Mouse (Mus musculus) testis, adult 2 months (tissue): ENCODE results near the gene Atp6v1g2. TPM values are rescaled to one million over a fixed set of nuclear protein-coding genes. Genes with fewer than 3 reads are reported as not detected.

Experiments used
- H3K27ac ChIP-seq: fragments of 200-500 bp; 2 replicates; pipeline ENCODE4 v1.5.1; 2012; ENCODE audit warnings: low read depth, low read length; ENCODE audit not compliant: control insufficient read depth, insufficient read depth
- H3K27me3 ChIP-seq: fragments of 200-500 bp; 2 replicates; pipeline ENCODE4 v1.6.1; 2012; ENCODE audit warnings: mild to moderate bottlenecking, low read length, moderate library complexity; ENCODE audit not compliant: control insufficient read depth, insufficient read depth
- H3K36me3 ChIP-seq: fragments of 200-500 bp; 2 replicates; pipeline ENCODE4 v1.6.1; 2012; ENCODE audit warnings: mild to moderate bottlenecking, low read length; ENCODE audit not compliant: control insufficient read depth, insufficient read depth
- H3K4me1 ChIP-seq: fragments of 200-500 bp; 2 replicates; pipeline ENCODE4 v1.6.1; 2012; ENCODE audit warnings: low read length; ENCODE audit not compliant: control insufficient read depth, insufficient read depth
- H3K4me3 ChIP-seq: fragments of 200-500 bp; 2 replicates; pipeline ENCODE4 v1.5.1; 2012; ENCODE audit warnings: low read depth, mild to moderate bottlenecking, low read length, moderate library complexity, mixed read lengths; ENCODE audit not compliant: control insufficient read depth
- CTCF ChIP-seq: fragments of 200-500 bp; IDR thresholded peaks from 2 replicates; pipeline ENCODE4 v1.5.1; 2012; ENCODE audit warnings: low read depth, mild to moderate bottlenecking, inconsistent platforms, low read length, moderate library complexity; ENCODE audit not compliant: control insufficient read depth, insufficient read depth, insufficient replicate concordance
- POLR2A ChIP-seq: fragments of 200-500 bp; IDR thresholded peaks from 2 replicates; pipeline ENCODE4 v1.6.1; 2012; ENCODE audit warnings: low read depth, mild to moderate bottlenecking, inconsistent platforms, low read length, moderate library complexity; ENCODE audit not compliant: control insufficient read depth
- polyA plus RNA-seq: library from polyadenylated mRNA; depleted of rRNA; stranded (reverse); fragments of >200 nt; gene quantifications from 2 replicates; pipeline ENCODE4 v1.2.3, GENCODE M21; 2012; rRNA removed

The Atp6v1g2 gene
- polyA plus RNA-seq, 1 experiment, result 11.7 TPM

GRCm38 (mm10) chr17:35278957-35279688 is 45.7 kb downstream of the Atp6v1g2 start:
- Histone ChIP-seq H3K27ac (no peak overlapping the region), H3K27me3 (no peaks in the 10 kb centered on the region), H3K36me3 (no peaks in the 10 kb centered on the region), H3K4me3 (no peak overlapping the region), H3K4me1 (peaks cover 8% of the 10 kb centered on the region)
- TF ChIP-seq POLR2A (no peak), CTCF (no peak)

- Histone ChIP-seq H3K27me3 (no peaks in the 10 kb centered on the region), H3K4me3 (no peak overlapping the region), H3K4me1 (peaks cover 3% of the 10 kb centered on the region; the same call in 1 of the 2 replicates), H3K36me3 (no peaks in the 10 kb centered on the region), H3K27ac (no peak overlapping the region)
- TF ChIP-seq POLR2A (no peak), CTCF (no peak)
These were observed 46.8 kb downstream of the Atp6v1g2 start for GRCm38 (mm10) chr17:35280276-35280675.

- H3K36me3 ChIP-seq, result no peaks in the 10 kb centered on the region
- H3K27ac ChIP-seq, result no peak overlapping the region
- H3K4me3 ChIP-seq, result no peak overlapping the region
- H3K4me1 ChIP-seq, result no peaks in the 10 kb centered on the region
- no peaks in the 10 kb centered on the region for H3K27me3 ChIP-seq
- TF ChIP-seq CTCF (no peak), POLR2A (no peak)
These were observed 52.0 kb downstream of the Atp6v1g2 start for GRCm38 (mm10) chr17:35285431-35285830.

Other genes with a start within 250 kb of the Atp6v1g2 start
- 261 and 309 TPM in 2 replicates for gene Vars, start 232.7 kb upstream of the Atp6v1g2 start, polyA plus RNA-seq
- 0.65 and 0.84 TPM in 2 replicates for gene Vwa7, start 217.1 kb upstream of the Atp6v1g2 start, polyA plus RNA-seq
- gene Sapcd1, start 205.6 kb upstream of the Atp6v1g2 start, polyA plus RNA-seq, result 3.5 and 3.8 TPM in 2 replicates
- gene Msh5, start 186.9 kb upstream of the Atp6v1g2 start, polyA plus RNA-seq, result 19.3 and 20.4 TPM in 2 replicates
- 24.1 and 24.8 TPM in 2 replicates for gene Clic1, start 183.7 kb upstream of the Atp6v1g2 start, polyA plus RNA-seq
- 11.1 and 14.4 TPM in 2 replicates for gene Ddah2, start 174.6 kb upstream of the Atp6v1g2 start, polyA plus RNA-seq
- 117 and 146 TPM in 2 replicates for gene Ly6g6c, start 168.3 kb upstream of the Atp6v1g2 start, polyA plus RNA-seq
- gene Mpig6b, start 167.5 kb upstream of the Atp6v1g2 start, polyA plus RNA-seq, result 3.4 and 3.7 TPM in 2 replicates
- gene Ly6g6e, start 156.8 kb upstream of the Atp6v1g2 start, polyA plus RNA-seq, result 0.78 and 0.95 TPM in 2 replicates
- 0.85 and 0.99 TPM in 2 replicates for gene Ly6g6d, start 155.6 kb upstream of the Atp6v1g2 start, polyA plus RNA-seq
- 1.1 and 1.2 TPM in 2 replicates for gene Ly6g6f, start 148.1 kb upstream of the Atp6v1g2 start, polyA plus RNA-seq
- 121 and 141 TPM in 2 replicates for gene Abhd16a, start 144.4 kb upstream of the Atp6v1g2 start, polyA plus RNA-seq
- 0.54 TPM in 1 of 2 replicates, not detected in the other for gene Ly6g5c, start 125.4 kb upstream of the Atp6v1g2 start, polyA plus RNA-seq
- 2.9 and 3.1 TPM in 2 replicates for gene Ly6g5b, start 118.2 kb upstream of the Atp6v1g2 start, polyA plus RNA-seq
- gene Gpank1, start 112.2 kb upstream of the Atp6v1g2 start, polyA plus RNA-seq, result 70.0 and 73.6 TPM in 2 replicates
- 3,095 and 3,228 TPM in 2 replicates for gene Csnk2b, start 111.6 kb upstream of the Atp6v1g2 start, polyA plus RNA-seq
- 0.91 and 2.5 TPM in 2 replicates for gene D17H6S53E, start 107.3 kb upstream of the Atp6v1g2 start, polyA plus RNA-seq
- 0.41 and 0.48 TPM in 2 replicates for gene Apom, start 101.6 kb upstream of the Atp6v1g2 start, polyA plus RNA-seq
- gene Bag6, start 98.5 kb upstream of the Atp6v1g2 start, polyA plus RNA-seq, result 709 and 791 TPM in 2 replicates
- gene Prrc2a, start 68.8 kb upstream of the Atp6v1g2 start, polyA plus RNA-seq, result 515 and 563 TPM in 2 replicates
- gene Aif1, start 57.6 kb upstream of the Atp6v1g2 start, polyA plus RNA-seq, result 435 and 444 TPM in 2 replicates
- gene Lst1, start 45.2 kb upstream of the Atp6v1g2 start, polyA plus RNA-seq, result 0.65 and 1.3 TPM in 2 replicates
- gene Ltb, start 39.2 kb upstream of the Atp6v1g2 start, polyA plus RNA-seq, result 0.86 and 0.87 TPM in 2 replicates
- 0.07 TPM in 1 of 2 replicates, not detected in the other for gene Tnf, start 31.7 kb upstream of the Atp6v1g2 start, polyA plus RNA-seq
- 0.07 TPM in 1 of 2 replicates, not detected in the other for gene Lta, start 28.3 kb upstream of the Atp6v1g2 start, polyA plus RNA-seq
- gene Gm16181, start 12.8 kb upstream of the Atp6v1g2 start, polyA plus RNA-seq, result not detected in 2 replicates
- 27.9 and 30.2 TPM in 2 replicates for gene Nfkbil1, start 2.1 kb downstream of the Atp6v1g2 start, polyA plus RNA-seq
- 125 and 129 TPM in 2 replicates for gene Ddx39b, start 8.1 kb downstream of the Atp6v1g2 start, polyA plus RNA-seq
- gene H2-D1, start 29.1 kb downstream of the Atp6v1g2 start, polyA plus RNA-seq, result 29.6 and 31.4 TPM in 2 replicates
- not detected in 2 replicates for gene H2-Q1, start 86.7 kb downstream of the Atp6v1g2 start, polyA plus RNA-seq
- gene H2-Q2, start 108.6 kb downstream of the Atp6v1g2 start, polyA plus RNA-seq, result 0.53 and 0.90 TPM in 2 replicates
- gene H2-Q4, start 146.0 kb downstream of the Atp6v1g2 start, polyA plus RNA-seq, result 3.2 and 4.2 TPM in 2 replicates
- gene H2-Q6, start 191.2 kb downstream of the Atp6v1g2 start, polyA plus RNA-seq, result 1.6 and 1.8 TPM in 2 replicates
- gene H2-Q7, start 205.5 kb downstream of the Atp6v1g2 start, polyA plus RNA-seq, result 4.9 and 5.2 TPM in 2 replicates
- gene H2-Q10, start 236.4 kb downstream of the Atp6v1g2 start, polyA plus RNA-seq, result 0.19 and 0.33 TPM in 2 replicates